Mouse (Mus musculus) C2C12 (cell line): ENCODE data around the gene Dnah17.

ENCODE experiments used
- CEBPB ChIP-seq: IDR thresholded peaks from one replicate; pipeline ENCODE4 v1.6.1; 2011; ENCODE audit warnings: low read depth, mild to moderate bottlenecking, control low read depth, moderate library complexity
- MAX ChIP-seq: IDR thresholded peaks from one replicate; pipeline ENCODE4 v1.6.1; 2011; ENCODE audit warnings: mild to moderate bottlenecking, control low read depth

GRCm38 (mm10) chr11:117972656-117973558 is 157.5 kb downstream of the Dnah17 start:
- no peak for TF ChIP-seq MAX
- no peak for TF ChIP-seq CEBPB
